Mouse (Mus musculus): ENCODE measurements around the gene Zbtb4. TPM values are rescaled to one million over a fixed set of nuclear protein-coding genes. Genes with fewer than 3 reads are reported as not detected.
A peak's percentile ranks its signal among the peaks of the same experiment; 100 is the strongest.
"Not testable (repeated sequence)": the region's sequence is repeated elsewhere in the genome, so short reads cannot be mapped to it uniquely, and the experiment has no call there.

The Zbtb4 gene
- polyA plus RNA-seq, 1 experiment from 2014 or later: 2.7 TPM

GRCm38 (mm10) chr11:69723074-69723473 is 42.6 kb upstream of the Zbtb4 start:
- TF ChIP-seq EP300 (optimal IDR thresholded peaks at IDR 0.05) (no peak), CTCF (IDR thresholded peaks at IDR 0.05; ENCODE audit: low read depth) (no peak)
- H3K27me3 ChIP-seq (ENCODE audit: control insufficient read depth, insufficient read depth, low read length): no peaks in the 10 kb centered on the region
- DNase-seq (ENCODE audit: low spot score): no peak
- no peaks in the 10 kb centered on the region for H3K36me3 ChIP-seq (ENCODE audit: control insufficient read depth, insufficient read depth, low read length)
- no peak overlapping the region for H3K4me3 ChIP-seq (ENCODE audit: low read depth, low read length)
- 40% methylated on average over 2 of the region's 2 CpGs for WGBS
- H3K9me3 ChIP-seq (ENCODE audit: control insufficient read depth, low read length): no peaks in the 10 kb centered on the region
- no peak for ATAC-seq (ENCODE audit: low FRiP score, low TSS enrichment)
- no peak overlapping the region for H3K27ac ChIP-seq (replicated peaks)
- no peak overlapping the region for H3K4me2 ChIP-seq (replicated peaks; ENCODE audit: low read depth)
- no peak overlapping the region for H3K9ac ChIP-seq (ENCODE audit: low read length)
- no peaks in the 10 kb centered on the region for H3K4me1 ChIP-seq (replicated peaks; ENCODE audit: control insufficient read depth, insufficient read depth)

GRCm38 (mm10) chr11:69725951-69726350 is 39.8 kb upstream of the Zbtb4 start:
- TF ChIP-seq CTCF (IDR thresholded peaks at IDR 0.05; ENCODE audit: low read depth) (no peak), EP300 (optimal IDR thresholded peaks at IDR 0.05) (no peak)
- H3K9me3 ChIP-seq (ENCODE audit: control insufficient read depth, low read length): no peaks in the 10 kb centered on the region
- DNase-seq (ENCODE audit: low spot score) (no peak), ATAC-seq (ENCODE audit: low FRiP score, low TSS enrichment) (no peak)
- H3K4me3 ChIP-seq (ENCODE audit: low read depth, low read length): no peak overlapping the region
- no peak overlapping the region for H3K27ac ChIP-seq (replicated peaks)
- no peaks in the 10 kb centered on the region for H3K4me1 ChIP-seq (replicated peaks; ENCODE audit: control insufficient read depth, insufficient read depth)
- no peaks in the 10 kb centered on the region for H3K27me3 ChIP-seq (ENCODE audit: control insufficient read depth, insufficient read depth, low read length)
- H3K9ac ChIP-seq (ENCODE audit: low read length): no peak overlapping the region
- no peaks in the 10 kb centered on the region for H3K36me3 ChIP-seq (ENCODE audit: control insufficient read depth, insufficient read depth, low read length)
- 34% methylated on average over 5 of the region's 5 CpGs for WGBS
- no peak overlapping the region for H3K4me2 ChIP-seq (replicated peaks; ENCODE audit: low read depth)

GRCm38 (mm10) chr11:69729063-69729462 is 36.6 kb upstream of the Zbtb4 start:
- TF ChIP-seq CTCF (IDR thresholded peaks at IDR 0.05; ENCODE audit: low read depth) (peak; percentile 71), EP300 (optimal IDR thresholded peaks at IDR 0.05) (no peak)
- DNase-seq (ENCODE audit: low spot score) (peak; percentile 74), ATAC-seq (ENCODE audit: low FRiP score, low TSS enrichment) (no peak)
- no peaks in the 10 kb centered on the region for H3K4me1 ChIP-seq (replicated peaks; ENCODE audit: control insufficient read depth, insufficient read depth)
- H3K9ac ChIP-seq (ENCODE audit: low read length): no peak overlapping the region
- H3K36me3 ChIP-seq (ENCODE audit: control insufficient read depth, insufficient read depth, low read length): peaks cover 2% of the 10 kb centered on the region; the same call in 1 of the 2 replicates
- no peak overlapping the region for H3K4me3 ChIP-seq (ENCODE audit: low read depth, low read length)
- no peaks in the 10 kb centered on the region for H3K9me3 ChIP-seq (ENCODE audit: control insufficient read depth, low read length)
- no peaks in the 10 kb centered on the region for H3K27me3 ChIP-seq (ENCODE audit: control insufficient read depth, insufficient read depth, low read length)
- H3K4me2 ChIP-seq (replicated peaks; ENCODE audit: low read depth): no peak overlapping the region
- H3K27ac ChIP-seq (replicated peaks): no peak overlapping the region
- WGBS: 26% methylated on average over 3 of the region's 3 CpGs

- DNase-seq (ENCODE audit: low spot score): not testable (repeated sequence)
- 61% methylated on average over 3 of the region's 3 CpGs for WGBS
Observed at GRCm38 (mm10) chr11:69731408-69731807, 34.3 kb upstream of the Zbtb4 start.

GRCm38 (mm10) chr11:69751635-69752034 is 14.1 kb upstream of the Zbtb4 start:
- TF ChIP-seq CTCF (IDR thresholded peaks at IDR 0.05; ENCODE audit: low read depth): no peak
- TF ChIP-seq EP300 (optimal IDR thresholded peaks at IDR 0.05): no peak
- 57% methylated on average over 3 of the region's 3 CpGs for WGBS
- no peaks in the 10 kb centered on the region; the same call in 1 of the 2 replicates for H3K4me1 ChIP-seq (replicated peaks; ENCODE audit: control insufficient read depth, insufficient read depth)
- ATAC-seq (ENCODE audit: low FRiP score, low TSS enrichment) (no peak), DNase-seq (ENCODE audit: low spot score) (no peak)
- no peak overlapping the region for H3K4me2 ChIP-seq (replicated peaks; ENCODE audit: low read depth)
- no peak overlapping the region for H3K4me3 ChIP-seq (ENCODE audit: low read depth, low read length)
- H3K27ac ChIP-seq (replicated peaks): no peak overlapping the region
- H3K9me3 ChIP-seq (ENCODE audit: control insufficient read depth, low read length): no peaks in the 10 kb centered on the region
- H3K9ac ChIP-seq (ENCODE audit: low read length): no peak overlapping the region
- no peaks in the 10 kb centered on the region for H3K27me3 ChIP-seq (ENCODE audit: control insufficient read depth, insufficient read depth, low read length)
- peaks cover 10% of the 10 kb centered on the region; the same call in 1 of the 2 replicates for H3K36me3 ChIP-seq (ENCODE audit: control insufficient read depth, insufficient read depth, low read length)

More at GRCm38 (mm10) chr11:69731408-69731807, 34.3 kb upstream of the Zbtb4 start:
- H3K27ac ChIP-seq (replicated peaks); ATAC-seq (ENCODE audit: low FRiP score, low TSS enrichment); H3K4me1 ChIP-seq (replicated peaks; ENCODE audit: control insufficient read depth, insufficient read depth); H3K9me3 ChIP-seq (ENCODE audit: control insufficient read depth, low read length); H3K27me3 ChIP-seq (ENCODE audit: control insufficient read depth, insufficient read depth, low read length); H3K4me2 ChIP-seq (replicated peaks; ENCODE audit: low read depth); H3K9ac ChIP-seq (ENCODE audit: low read length); H3K4me3 ChIP-seq (ENCODE audit: low read depth, low read length): not testable (repeated sequence)
- TF ChIP-seq CTCF (IDR thresholded peaks at IDR 0.05; ENCODE audit: low read depth): peak; percentile 55
- peaks cover 20% of the 10 kb centered on the region for H3K36me3 ChIP-seq (ENCODE audit: control insufficient read depth, insufficient read depth, low read length)

- H3K4me1 ChIP-seq (replicated peaks; ENCODE audit: control insufficient read depth, insufficient read depth): peaks cover 5% of the 10 kb centered on the region
- H3K4me2 ChIP-seq (replicated peaks; ENCODE audit: low read depth): no peak overlapping the region
- DNase-seq (ENCODE audit: low spot score): no peak
- no peak for ATAC-seq (ENCODE audit: low FRiP score, low TSS enrichment)
- no peak for TF ChIP-seq EP300 (optimal IDR thresholded peaks at IDR 0.05)
- no peak for TF ChIP-seq CTCF (IDR thresholded peaks at IDR 0.05; ENCODE audit: low read depth)
- 0 out of 2 replicates have a peak, but pooled peaks cover 2% of the 10 kb centered on the region for H3K36me3 ChIP-seq (ENCODE audit: control insufficient read depth, insufficient read depth, low read length)
- H3K4me3 ChIP-seq (ENCODE audit: low read depth, low read length): no peak overlapping the region
- no peaks in the 10 kb centered on the region for H3K9me3 ChIP-seq (ENCODE audit: control insufficient read depth, low read length)
- no peak overlapping the region for H3K27ac ChIP-seq (replicated peaks)
- no peaks in the 10 kb centered on the region for H3K27me3 ChIP-seq (ENCODE audit: control insufficient read depth, insufficient read depth, low read length)
- H3K9ac ChIP-seq (ENCODE audit: low read length): no peak overlapping the region
Observed at GRCm38 (mm10) chr11:69752686-69753085, 13.0 kb upstream of the Zbtb4 start.

Measured in stomach, postnatal 0 days (tissue).